Mouse (Mus musculus) bone marrow, adult 2 months (tissue): ENCODE measurements around the gene Cd200r3.

Experiments used
- CTCF ChIP-seq: fragments of 200-500 bp; IDR thresholded peaks from 2 replicates; pipeline ENCODE4 v1.5.1; 2011; ENCODE audit warnings: low read length, control low read depth; ENCODE audit not compliant: control insufficient read depth, insufficient read depth
- POLR2A ChIP-seq: fragments of 200-500 bp; IDR thresholded peaks from 2 replicates; pipeline ENCODE4 v1.6.1; 2011; ENCODE audit warnings: low read depth, mild to moderate bottlenecking, control low read depth, low read length, borderline replicate concordance; ENCODE audit not compliant: control insufficient read depth

- TF ChIP-seq POLR2A: no peak
- no peak for TF ChIP-seq CTCF
Observed at GRCm38 (mm10) chr16:44995111-44995510, 51.6 kb downstream of the Cd200r3 start.
